Mouse (Mus musculus) forebrain, embryonic 14.5 days (tissue): ENCODE measurements around the gene F5. TPM values are rescaled to one million over a fixed set of nuclear protein-coding genes. Genes with fewer than 3 reads are reported as not detected.
"Not testable (repeated sequence)": the region's sequence is repeated elsewhere in the genome, so short reads cannot be mapped to it uniquely, and the experiment has no call there.

Source experiments
- ATAC-seq: fragments of 200-750 bp; cut with Nextera tagmentation; 2 replicates; pipeline ENCODE4 v1.8.0; 2017; ENCODE audit warnings: mild to moderate bottlenecking, moderate library complexity
- DNase-seq: peaks from one replicate; pipeline ENCODE4 v3.0.0-alpha.2; 2015; ENCODE audit warnings: low spot score
- H3K27ac ChIP-seq: fragments of 300-500 bp; sonication (generic); 2 replicates; pipeline ENCODE4 v1.5.1; 2014; ENCODE audit warnings: low read depth, mild to moderate bottlenecking, control low read depth, low read length, moderate library complexity
- H3K27me3 ChIP-seq: fragments of 300-500 bp; sonication (generic); replicated peaks from 2 replicates; pipeline ENCODE4 v1.6.1; 2014; ENCODE audit warnings: low read length, control low read depth, mixed read lengths; ENCODE audit not compliant: control insufficient read depth, insufficient read depth
- H3K36me3 ChIP-seq: fragments of 300-500 bp; sonication (generic); 2 replicates; pipeline ENCODE4 v1.6.1; 2014; ENCODE audit warnings: low read length, control low read depth; ENCODE audit not compliant: control insufficient read depth, insufficient read depth
- H3K4me1 ChIP-seq: fragments of 300-500 bp; sonication (generic); 2 replicates; pipeline ENCODE4 v1.6.1; 2014; ENCODE audit warnings: antibody characterized with exemption, low read length, control low read depth; ENCODE audit not compliant: control insufficient read depth, insufficient read depth
- H3K4me2 ChIP-seq: fragments of 300-500 bp; sonication (generic); 2 replicates; pipeline ENCODE4 v1.6.1; 2014; ENCODE audit warnings: mild to moderate bottlenecking, control low read depth, low read length
- H3K4me3 ChIP-seq: fragments of 300-500 bp; sonication (generic); 2 replicates; pipeline ENCODE4 v1.5.1; 2014; ENCODE audit warnings: low read depth, low read length, control low read depth
- H3K9ac ChIP-seq: fragments of 300-500 bp; sonication (generic); 2 replicates; pipeline ENCODE4 v1.6.1; 2014; ENCODE audit warnings: mild to moderate bottlenecking, low read length, control low read depth, moderate library complexity
- H3K9me3 ChIP-seq: fragments of 300-500 bp; sonication (generic); replicated peaks from 2 replicates; pipeline ENCODE4 v1.6.1; 2016; ENCODE audit warnings: low read length, control low read depth, mixed read lengths; ENCODE audit not compliant: control insufficient read depth
- WGBS: fragments of 180-500 bp; shearing (Covaris S2); extraction: QIAGEN DNeasy Blood & Tissue Kit; methylation state at CpG from one replicate; pipeline ENCODE4 v1.1.7; 2014; 5-methylcytosine and 5-hydroxymethylcytosine counted together
- polyA plus RNA-seq: library from polyadenylated mRNA; unstranded; fragments of >200 nt; fragmentation: Nextera tagmentation; extraction: Ambion mirVana; gene quantifications from 2 replicates; pipeline ENCODE4 v1.2.1, GENCODE M21; 2014

F5 gene
- polyA plus RNA-seq, 1 experiment from 2014 or later: 0.17 TPM

DNA sequence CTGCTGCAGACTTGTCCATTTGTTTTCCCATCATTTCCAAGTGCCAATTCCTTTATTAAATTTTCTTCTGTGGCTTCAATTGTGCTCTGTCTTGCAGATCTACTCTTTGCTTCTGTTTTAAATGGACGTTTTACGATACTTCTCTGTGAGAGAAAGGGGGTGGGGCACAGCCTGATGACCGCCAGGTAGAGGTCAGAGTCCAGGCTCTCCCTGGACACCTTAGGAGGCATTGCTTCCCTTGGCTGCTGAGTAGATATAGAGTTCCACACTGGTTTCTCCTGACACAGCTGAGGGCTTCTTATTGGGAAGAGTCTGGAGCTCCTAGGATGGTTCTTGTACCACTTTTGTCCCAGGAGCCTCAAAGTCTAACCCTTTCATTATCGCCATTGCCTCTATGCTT is 59.3 kb downstream of the F5 start:
- no peaks in the 10 kb centered on the region for H3K27me3 ChIP-seq
- ATAC-seq (no peak), DNase-seq (no peak)
- H3K9me3 ChIP-seq: no peaks in the 10 kb centered on the region
- H3K4me3 ChIP-seq: no peak overlapping the region
- no peak overlapping the region for H3K9ac ChIP-seq
- 90% methylated on average over 4 of the region's 4 CpGs for WGBS
- no peak overlapping the region for H3K4me2 ChIP-seq
- no peak overlapping the region for H3K27ac ChIP-seq
- H3K4me1 ChIP-seq: no peaks in the 10 kb centered on the region
- H3K36me3 ChIP-seq: no peaks in the 10 kb centered on the region

DNA sequence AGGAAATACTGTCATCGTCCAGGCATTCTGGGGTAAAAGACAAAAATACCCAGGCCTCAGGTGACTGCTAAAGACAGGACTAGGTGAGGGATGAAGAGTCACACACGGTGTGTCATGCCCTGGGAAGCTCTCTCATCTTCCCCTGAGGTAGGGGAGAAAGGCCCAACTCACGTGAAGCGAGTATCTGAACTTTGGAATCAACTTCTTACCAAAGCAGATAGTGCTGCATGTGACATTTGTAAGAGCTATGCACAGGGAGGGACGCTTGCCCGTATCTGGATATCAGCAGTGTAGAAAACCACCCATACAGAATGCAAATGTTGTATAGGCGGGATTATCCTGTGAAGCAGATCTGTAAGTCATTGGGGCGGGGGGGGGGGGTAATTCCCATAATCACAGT is 61.0 kb downstream of the F5 start:
- H3K36me3 ChIP-seq: no peaks in the 10 kb centered on the region
- no peak overlapping the region for H3K4me3 ChIP-seq
- ATAC-seq: no peak
- no peaks in the 10 kb centered on the region for H3K4me1 ChIP-seq
- H3K4me2 ChIP-seq: no peak overlapping the region
- no peaks in the 10 kb centered on the region for H3K27me3 ChIP-seq
- WGBS: 87% methylated on average over 8 of the region's 8 CpGs
- H3K27ac ChIP-seq: no peak overlapping the region
- no peak for DNase-seq
- H3K9me3 ChIP-seq: no peaks in the 10 kb centered on the region
- H3K9ac ChIP-seq: no peak overlapping the region

DNA sequence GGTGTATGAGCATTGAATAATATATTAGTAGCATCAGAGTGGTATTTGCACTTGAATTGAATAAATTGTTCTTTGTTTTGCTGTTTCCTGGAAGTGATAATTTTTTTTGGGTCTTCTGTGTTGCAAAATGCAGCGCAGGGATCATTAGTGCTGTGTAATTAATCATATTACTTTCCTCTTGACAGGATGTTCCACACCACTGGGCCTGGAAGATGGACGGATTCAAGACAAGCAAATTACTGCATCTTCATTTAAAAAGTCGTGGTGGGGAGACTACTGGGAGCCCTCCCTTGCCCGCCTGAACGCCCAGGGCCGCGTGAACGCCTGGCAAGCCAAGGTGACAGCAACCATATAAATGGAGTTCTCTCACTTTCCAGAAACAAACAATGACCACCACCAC is 62.6 kb downstream of the F5 start:
- no peaks in the 10 kb centered on the region for H3K9me3 ChIP-seq
- 60% methylated on average over 8 of the region's 8 CpGs for WGBS

GRCm38 (mm10) chr1:164215097-164215496 is 63.5 kb downstream of the F5 start:
- DNase-seq: no peak
- Histone ChIP-seq H3K9ac (no peak overlapping the region), H3K27ac (no peak overlapping the region), H3K36me3 (no peaks in the 10 kb centered on the region), H3K4me1 (no peaks in the 10 kb centered on the region), H3K9me3 (no peaks in the 10 kb centered on the region), H3K27me3 (no peaks in the 10 kb centered on the region), H3K4me2 (no peak overlapping the region), H3K4me3 (no peak overlapping the region)
- WGBS: 87% methylated on average over 3 of the region's 3 CpGs
- no peak for ATAC-seq

More for the DNA sequence above, 62.6 kb downstream of the F5 start:
- H3K4me3 ChIP-seq: no peak overlapping the region
- no peak overlapping the region for H3K9ac ChIP-seq
- no peaks in the 10 kb centered on the region for H3K36me3 ChIP-seq
- no peaks in the 10 kb centered on the region for H3K27me3 ChIP-seq
- H3K27ac ChIP-seq: no peak overlapping the region
- DNase-seq: no peak
- ATAC-seq: no peak
- H3K4me1 ChIP-seq: no peaks in the 10 kb centered on the region
- H3K4me2 ChIP-seq: no peak overlapping the region

DNA sequence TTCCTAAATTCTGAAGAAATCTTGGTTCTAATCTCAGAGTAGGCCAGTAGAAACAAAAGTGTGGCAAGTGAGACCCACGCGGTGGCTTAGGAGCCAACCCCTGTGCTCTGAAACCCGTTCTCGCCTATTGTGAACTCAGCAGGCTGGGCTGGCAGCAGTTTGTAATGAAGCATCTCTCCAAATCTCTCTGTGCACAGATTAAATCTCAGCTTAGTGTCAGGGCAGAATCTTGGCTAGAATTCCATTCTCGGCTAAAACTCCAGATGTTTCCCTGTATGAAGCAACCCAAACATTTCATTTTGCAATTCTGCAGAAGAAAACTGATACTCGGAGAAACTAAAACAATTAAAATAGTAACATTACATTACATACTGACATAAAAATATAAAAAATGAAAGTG is 63.9 kb downstream of the F5 start:
- H3K27ac ChIP-seq: no peak overlapping the region
- H3K4me1 ChIP-seq: no peaks in the 10 kb centered on the region
- ATAC-seq (no peak), DNase-seq (no peak)
- no peak overlapping the region for H3K4me3 ChIP-seq
- H3K9me3 ChIP-seq: no peaks in the 10 kb centered on the region
- 76% methylated on average over 6 of the region's 6 CpGs for WGBS
- no peak overlapping the region for H3K4me2 ChIP-seq
- H3K9ac ChIP-seq: no peak overlapping the region
- no peaks in the 10 kb centered on the region for H3K27me3 ChIP-seq
- H3K36me3 ChIP-seq: no peaks in the 10 kb centered on the region

GRCm38 (mm10) chr1:164217791-164218685 is 66.4 kb downstream of the F5 start:
- Histone ChIP-seq H3K27me3 (0 out of 2 replicates have a peak, but pooled peaks cover 2% of the 10 kb centered on the region), H3K4me2 (peak overlapping the region; percentile 1; the same call in 1 of the 2 replicates), H3K27ac (no peak overlapping the region), H3K9ac (no peak overlapping the region), H3K4me3 (no peak overlapping the region), H3K4me1 (no peaks in the 10 kb centered on the region), H3K36me3 (no peaks in the 10 kb centered on the region), H3K9me3 (no peaks in the 10 kb centered on the region)
- ATAC-seq (no peak), DNase-seq (peak; percentile 7)
- WGBS: 33% methylated on average over 15 of the region's 15 CpGs

DNA sequence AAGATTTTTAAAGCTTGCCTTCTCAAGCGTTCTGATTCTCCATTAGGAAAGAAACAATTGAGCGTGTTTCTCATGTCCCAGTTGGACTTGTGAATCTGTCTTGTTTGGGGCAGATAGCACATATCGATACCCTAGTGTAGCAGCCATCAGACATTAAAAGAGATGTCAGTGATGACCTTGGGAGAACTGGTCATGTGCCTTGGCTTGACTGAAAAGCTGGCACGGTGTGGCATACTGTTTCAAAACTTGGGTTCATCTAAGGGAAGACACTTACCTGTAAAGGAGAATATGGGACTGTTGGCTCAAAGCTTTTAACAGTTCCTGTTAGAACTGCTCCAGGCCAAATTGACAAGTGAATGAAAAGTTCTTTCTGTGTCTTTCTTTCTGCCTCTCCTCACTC is 68.6 kb downstream of the F5 start:
- Histone ChIP-seq H3K27ac (no peak overlapping the region), H3K27me3 (0 out of 2 replicates have a peak, but pooled peaks cover 5% of the 10 kb centered on the region), H3K4me2 (no peak overlapping the region), H3K9ac (no peak overlapping the region), H3K36me3 (no peaks in the 10 kb centered on the region), H3K4me3 (no peak overlapping the region), H3K9me3 (no peaks in the 10 kb centered on the region), H3K4me1 (no peaks in the 10 kb centered on the region)
- WGBS: 85% methylated on average over 4 of the region's 4 CpGs
- ATAC-seq (no peak), DNase-seq (no peak)

DNA sequence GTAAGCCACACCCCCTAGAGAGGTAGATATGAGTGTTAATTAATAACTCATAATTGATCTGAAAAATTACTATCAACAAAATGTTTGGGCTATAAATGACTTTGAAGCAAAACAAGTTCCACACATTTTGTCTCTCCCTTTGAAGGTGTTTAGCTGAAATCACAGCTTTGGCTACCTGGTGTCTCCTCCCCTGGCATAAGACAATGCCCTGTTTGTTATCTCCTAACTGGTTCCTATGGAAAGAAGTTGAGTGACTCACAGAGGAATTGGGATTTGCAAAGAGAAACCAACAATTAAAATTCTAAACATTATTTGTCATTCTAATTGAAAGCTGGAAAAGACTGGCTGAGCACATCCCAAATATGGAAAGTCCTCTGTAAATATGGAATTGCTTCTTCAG is 71.5 kb downstream of the F5 start:
- Histone ChIP-seq H3K36me3 (no peaks in the 10 kb centered on the region), H3K9me3 (no peaks in the 10 kb centered on the region), H3K4me2 (no peak overlapping the region), H3K4me1 (no peaks in the 10 kb centered on the region), H3K27ac (no peak overlapping the region), H3K4me3 (no peak overlapping the region), H3K9ac (no peak overlapping the region), H3K27me3 (0 out of 2 replicates have a peak, but pooled peaks cover 5% of the 10 kb centered on the region)
- DNase-seq: no peak
- ATAC-seq: no peak

DNA sequence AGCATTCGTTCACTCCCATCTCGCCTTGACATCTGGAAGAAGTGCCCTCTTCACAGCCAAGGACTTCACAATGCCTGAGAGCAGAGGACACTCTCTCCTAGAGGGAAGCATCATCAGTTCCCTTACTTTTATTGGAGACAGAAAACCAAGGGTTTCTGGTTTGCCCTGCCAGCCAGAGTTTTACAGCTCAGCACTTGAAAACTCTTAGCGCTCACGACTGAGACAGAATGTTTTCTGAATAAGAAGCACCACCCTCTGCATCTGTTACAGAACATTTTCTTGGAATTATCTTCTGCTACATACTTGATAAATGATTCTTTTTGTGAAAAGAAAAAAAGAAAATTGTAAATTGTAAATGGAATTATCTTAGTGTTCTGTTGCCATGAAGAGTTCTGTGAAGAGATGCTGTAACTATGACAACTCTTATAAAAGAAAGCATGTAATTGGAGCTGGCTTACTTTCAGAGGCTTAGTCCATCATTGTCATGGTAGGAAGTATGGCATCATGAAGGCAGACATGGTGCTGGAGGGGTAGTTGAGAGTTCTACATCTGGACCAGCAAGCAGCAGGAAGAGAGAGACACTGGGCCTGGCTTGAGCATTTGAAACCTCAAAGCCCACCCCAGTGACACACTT is 80.4 kb downstream of the F5 start:
- not testable (repeated sequence) for ATAC-seq, DNase-seq, H3K27ac ChIP-seq, H3K9me3 ChIP-seq, H3K36me3 ChIP-seq, H3K27me3 ChIP-seq, H3K4me2 ChIP-seq, H3K4me3 ChIP-seq, H3K4me1 ChIP-seq, H3K9ac ChIP-seq
- WGBS: 75% methylated on average over 2 of the region's 4 CpGs
